ENCODE assay signal across 19 mouse cellular contexts in genomic region chr3:65478215-65478614, GRCm38 (mm10).
"Had no signal": no experiment of that assay in that cellular context is flagged by ENCODE, and none has a peak within 500 bp of the region (broad histone marks: within the 10 kb centered on the region; RNA-seq: fewer than 3 reads in every experiment).

No protein-coding gene starts in this region.

- H3K4me2 ChIP-seq: heart, embryonic 11.5 days; heart, embryonic 12.5 days; heart, embryonic 13.5 days; heart, embryonic 15.5 days; hindbrain, embryonic 12.5 days; hindbrain, embryonic 13.5 days; hindbrain, embryonic 14.5 days; hindbrain, embryonic 15.5 days; intestine, embryonic 15.5 days; kidney, embryonic 15.5 days had no signal

- H3K36me3 ChIP-seq: heart, embryonic 10.5 days; heart, embryonic 12.5 days; heart, embryonic 13.5 days; heart, embryonic 15.5 days; hindbrain, embryonic 10.5 days; hindbrain, embryonic 12.5 days; hindbrain, embryonic 13.5 days; hindbrain, embryonic 15.5 days; intestine, embryonic 15.5 days; kidney, embryonic 15.5 days had no signal

- ATAC-seq: hindbrain, embryonic 16.5 days; hindbrain, postnatal 0 days; inflammation-experienced regulatory T-cells, adult 6 months; intestine, embryonic 15.5 days; intestine, embryonic 16.5 days; intestine, postnatal 0 days had no signal

- H3K27me3 ChIP-seq: heart, embryonic 12.5 days; heart, embryonic 13.5 days; heart, embryonic 15.5 days; hindbrain, embryonic 12.5 days; hindbrain, embryonic 13.5 days; hindbrain, embryonic 15.5 days; intestine, embryonic 15.5 days; kidney, embryonic 15.5 days had no signal

- H3K4me3 ChIP-seq: heart, embryonic 10.5 days; heart, embryonic 12.5 days; heart, embryonic 13.5 days; heart, embryonic 15.5 days; hindbrain, embryonic 10.5 days; hindbrain, embryonic 12.5 days; hindbrain, embryonic 13.5 days; hindbrain, embryonic 15.5 days; intestine, embryonic 15.5 days; kidney, embryonic 15.5 days; layer of hippocampus, adult 2 months; left cerebral cortex, adult 2 months had no signal
